Mouse (Mus musculus) embryonic fibroblast, embryonic 13.5 days (primary cell): ENCODE measurements around the gene Phospho2.

Source experiments
- CTCF ChIP-seq: IDR thresholded peaks from 2 replicates; pipeline ENCODE4 v1.5.1; 2011; ENCODE audit warnings: mild to moderate bottlenecking, control low read depth, low read length, moderate library complexity, borderline replicate concordance; ENCODE audit not compliant: insufficient read depth
- POLR2A ChIP-seq: IDR thresholded peaks from 2 replicates; pipeline ENCODE4 v1.6.1; 2011; ENCODE audit warnings: low read depth, mild to moderate bottlenecking, control low read depth, low read length, moderate library complexity

DNA sequence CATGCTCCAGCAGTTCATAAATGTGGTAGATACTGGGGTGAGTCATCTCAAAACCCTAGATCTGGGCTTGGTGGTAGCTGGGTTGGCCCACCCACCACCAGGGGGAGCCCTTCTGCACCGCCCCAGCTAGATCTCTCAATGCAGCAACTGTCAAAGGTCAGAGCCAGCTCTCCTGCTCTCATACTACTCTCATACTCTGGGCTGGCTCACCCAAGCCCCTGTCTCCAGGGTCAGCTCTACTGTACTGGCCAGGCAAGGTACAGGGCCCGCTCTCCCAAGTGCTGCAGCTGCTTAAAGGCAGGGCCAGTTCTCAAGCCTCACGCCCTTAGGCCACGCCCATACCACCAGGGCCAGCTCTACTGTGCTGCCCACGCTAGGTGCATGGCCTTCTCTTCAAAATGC lies 13.5 kb downstream of the Phospho2 start:
- peak; percentile 26; the same call in 1 of the 2 replicates for TF ChIP-seq CTCF
- TF ChIP-seq POLR2A = no peak
